Mouse (Mus musculus) erythroid progenitor cell, adult 5-6 weeks (primary cell): ENCODE results near the gene Ret. TPM values are rescaled to one million over a fixed set of nuclear protein-coding genes. Genes with fewer than 3 reads are reported as not detected.

Experiments used
- ATAC-seq: replicated peaks from 2 replicates; pipeline ENCODE4 v1.8.0; 2016; ENCODE audit warnings: moderate number of reproducible peaks, mild to moderate bottlenecking, moderate TSS enrichment, inconsistent platforms; ENCODE audit not compliant: poor library complexity, low FRiP score, severe bottlenecking
- total RNA-seq, 2 experiments: library from RNA; stranded (forward) in 1 of 2; stranded (reverse) in 1 of 2; fragments of 150-400 nt in 1 of 2; fragments of 186-747, 209-891 nt in 1 of 2; gene quantifications; 2 replicates each; pipeline versions ENCODE4 v1.2.3 to v1.2.4; 2015 to 2017; ENCODE audit warnings: low replicate concordance in 2 of 2

Gene Ret
- total RNA-seq, 2 experiments from 2014 or later: not detected

- 0 out of 2 replicates have a peak, but pooled peaks have one; percentile 49 for ATAC-seq
These were observed 69.6 kb downstream of the Ret start for GRCm38 (mm10) chr6:118127827-118128487.

- no peak for ATAC-seq
These were observed 70.3 kb downstream of the Ret start for GRCm38 (mm10) chr6:118127198-118127597.

GRCm38 (mm10) chr6:118126577-118126976 is 70.9 kb downstream of the Ret start:
- ATAC-seq: no peak

- no peak for ATAC-seq
These were observed 74.8 kb downstream of the Ret start for GRCm38 (mm10) chr6:118122767-118123166.

GRCm38 (mm10) chr6:118111810-118112209 is 85.7 kb downstream of the Ret start:
- no peak for ATAC-seq

Other genes with a start within 250 kb of the Ret start
- not detected in 2 replicates for gene Rasgef1a, start 186.3 kb downstream of the Ret start, total RNA-seq (2015; ENCODE audit: low replicate concordance)
- not detected in 2 replicates for gene Rasgef1a, start 186.3 kb downstream of the Ret start, total RNA-seq (2017; ENCODE audit: low replicate concordance)
- 20.1 and 24.1 TPM in 2 replicates for gene Csgalnact2, start 58.6 kb downstream of the Ret start, total RNA-seq (2015; ENCODE audit: low replicate concordance)
- gene Csgalnact2, start 58.6 kb downstream of the Ret start, total RNA-seq (2017; ENCODE audit: low replicate concordance): 30.2 and 36.1 TPM in 2 replicates
- 11.9 and 18.0 TPM in 2 replicates for gene Bms1, start 221.8 kb upstream of the Ret start, total RNA-seq (2015; ENCODE audit: low replicate concordance)
- 17.6 and 20.0 TPM in 2 replicates for gene Bms1, start 221.8 kb upstream of the Ret start, total RNA-seq (2017; ENCODE audit: low replicate concordance)